Mouse (Mus musculus): Measurements from ENCODE around the gene Astn2.

Astn2 gene

DNA sequence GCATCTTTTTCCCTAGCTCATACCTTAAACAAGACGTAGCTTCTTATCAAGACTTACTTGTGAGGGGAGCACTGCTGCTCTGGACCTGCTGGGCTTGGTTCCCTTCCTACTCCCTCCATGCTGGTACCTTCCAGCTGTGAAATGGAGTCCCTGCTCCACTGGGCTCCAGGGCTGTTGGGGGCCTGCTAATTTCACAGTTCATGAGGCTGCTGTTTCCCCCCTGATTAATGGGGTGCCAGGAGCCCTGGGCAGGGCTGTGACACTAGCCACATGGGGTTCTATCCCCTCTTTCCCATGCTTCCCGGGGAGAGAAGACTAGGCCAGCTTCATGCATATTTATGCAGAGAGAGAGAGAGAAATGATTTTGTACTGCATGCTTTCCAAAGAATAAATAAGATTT is 234.9 kb downstream of the Astn2 start:
- DNase-seq (ENCODE audit: low spot score) = no peak

DNA sequence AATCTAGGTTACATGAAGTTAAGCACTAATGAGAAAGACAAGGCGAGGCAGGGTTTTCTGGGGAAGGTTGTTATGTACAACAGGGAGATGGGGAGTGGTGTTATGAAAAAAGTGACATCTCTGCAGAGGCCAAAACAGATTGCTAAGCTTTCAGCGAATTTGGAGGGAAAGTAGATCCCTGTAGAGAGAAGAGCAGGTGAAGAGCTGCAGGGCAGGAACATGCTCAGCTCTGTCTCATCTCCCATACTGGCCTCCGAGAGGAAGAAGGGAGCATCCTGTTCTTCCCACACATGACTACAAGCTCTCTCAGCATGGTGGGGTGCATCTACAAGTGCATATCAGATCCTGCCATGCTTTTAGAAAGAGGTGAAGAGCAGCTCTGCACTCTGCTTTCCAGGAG is 245.7 kb downstream of the Astn2 start:
- no peak for DNase-seq (ENCODE audit: low spot score)

DNA sequence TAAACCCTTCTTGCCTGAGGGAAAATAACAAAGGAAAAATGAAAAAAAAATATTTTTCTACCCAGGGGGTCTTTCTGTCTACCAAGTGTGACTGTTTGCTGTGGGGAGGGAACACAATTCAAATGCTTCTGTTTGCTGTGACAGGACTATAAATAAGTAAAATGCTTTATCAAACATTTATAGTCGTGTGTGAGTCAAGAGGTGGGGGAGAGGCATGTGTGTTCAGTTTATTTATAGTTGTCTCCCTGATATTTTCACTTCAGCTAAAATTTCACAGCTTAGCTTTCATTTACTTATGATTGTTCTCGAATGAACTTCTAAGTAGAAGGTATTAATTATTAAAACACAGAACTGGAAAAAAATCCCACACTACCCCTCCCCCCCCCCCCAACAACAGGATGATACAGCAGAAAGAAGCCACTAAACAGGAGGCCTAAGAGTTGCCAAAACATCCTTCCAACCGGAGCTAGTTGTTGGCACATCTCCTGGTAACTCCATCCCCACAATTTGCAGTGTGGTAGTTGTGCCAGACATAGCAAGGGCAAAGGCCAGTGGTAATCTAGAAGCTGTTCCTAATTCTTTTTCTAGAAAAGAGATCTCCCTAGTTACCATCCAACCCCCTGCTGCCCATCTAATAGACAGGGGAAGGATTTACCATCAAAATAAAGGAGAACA is 246.8 kb downstream of the Astn2 start:
- no peak for DNase-seq (ENCODE audit: low spot score)

DNA sequence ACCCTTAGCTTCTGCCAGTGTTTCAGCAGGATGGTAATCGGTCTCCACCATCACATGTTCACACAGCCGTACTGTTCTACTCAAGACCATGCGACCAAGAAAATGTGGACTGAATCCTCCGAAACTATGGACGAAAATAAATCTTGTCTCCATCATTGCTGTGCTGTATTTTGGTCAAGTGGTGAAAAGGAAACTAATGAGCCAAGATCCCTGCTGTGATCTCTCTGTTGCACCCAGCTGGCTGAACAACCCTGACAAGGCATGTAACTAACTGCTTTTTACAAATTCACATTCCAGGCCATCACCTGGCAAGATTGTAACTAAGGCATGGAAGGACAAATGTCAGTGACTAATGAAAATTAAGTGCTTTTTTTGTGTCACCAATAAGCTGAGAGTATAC is 257.9 kb downstream of the Astn2 start:
- no peak for DNase-seq (ENCODE audit: low spot score)

DNA sequence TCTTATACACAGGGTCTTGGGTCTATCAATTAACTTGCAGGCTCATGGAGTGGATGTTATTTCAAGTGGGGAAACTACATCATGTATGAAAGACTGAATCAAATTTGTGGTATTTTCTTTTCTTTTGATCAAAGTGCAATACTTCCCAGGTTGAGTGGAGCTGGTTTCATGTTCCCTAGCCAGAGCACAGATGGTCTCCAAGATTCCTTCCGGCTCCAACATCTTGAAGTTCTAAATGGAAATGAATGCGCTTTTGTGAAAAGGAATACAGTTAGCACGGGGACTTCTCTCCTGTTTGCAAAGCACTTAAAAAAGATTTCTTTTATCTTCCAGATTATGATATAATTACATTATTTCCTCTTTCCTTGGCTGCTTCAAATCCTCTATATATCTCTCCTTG is 278.2 kb downstream of the Astn2 start:
- no peak for DNase-seq (ENCODE audit: low spot score)

DNA sequence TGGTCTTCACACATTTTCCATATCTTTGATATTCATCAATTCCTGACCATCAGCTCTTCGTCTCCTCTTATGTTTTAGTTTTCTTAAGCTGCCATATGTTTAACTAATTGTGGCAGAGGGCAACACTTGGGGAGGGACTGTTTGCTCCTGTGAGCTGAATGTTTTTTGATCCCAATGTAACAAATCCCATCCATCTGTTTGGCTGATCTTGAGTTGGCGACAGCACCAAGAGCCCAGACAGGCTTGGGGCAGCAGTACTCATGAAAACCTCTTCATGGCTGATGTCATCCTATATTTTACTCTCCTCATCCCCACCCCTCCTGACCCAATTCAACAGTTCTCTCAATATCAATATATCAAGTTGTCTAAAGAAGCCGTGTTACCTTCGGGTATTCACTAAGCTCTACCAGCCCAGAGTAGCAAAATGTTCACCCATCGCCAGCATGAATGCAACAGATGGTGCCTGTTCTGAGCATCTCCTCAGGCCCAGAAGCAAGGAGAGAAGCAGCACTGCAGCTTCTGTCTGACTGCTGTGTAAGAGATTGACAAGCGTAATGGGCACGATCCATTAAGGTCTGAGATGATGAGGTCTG is 281.5 kb downstream of the Astn2 start:
- DNase-seq (ENCODE audit: low spot score) = no peak

DNA sequence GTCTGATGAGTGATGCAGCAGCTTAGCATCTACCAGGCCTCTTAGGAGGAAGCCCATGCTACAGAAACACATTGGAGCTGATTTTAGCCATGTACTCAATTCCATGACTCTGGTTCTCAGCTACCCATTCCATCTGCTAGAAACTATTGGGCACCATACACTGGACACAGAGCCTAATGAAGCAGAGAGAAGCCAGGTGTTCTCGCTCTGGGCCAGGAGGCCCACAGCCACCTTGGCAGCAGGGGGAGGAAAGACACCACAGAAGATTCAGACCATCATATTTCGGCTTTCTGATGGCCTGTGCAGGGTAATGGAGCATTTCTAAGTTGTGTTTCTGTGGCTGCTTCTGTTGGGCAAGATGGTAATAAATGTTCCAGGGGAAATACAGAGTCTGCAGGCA is 290.2 kb downstream of the Astn2 start:
- no peak for DNase-seq (ENCODE audit: low spot score)

DNA sequence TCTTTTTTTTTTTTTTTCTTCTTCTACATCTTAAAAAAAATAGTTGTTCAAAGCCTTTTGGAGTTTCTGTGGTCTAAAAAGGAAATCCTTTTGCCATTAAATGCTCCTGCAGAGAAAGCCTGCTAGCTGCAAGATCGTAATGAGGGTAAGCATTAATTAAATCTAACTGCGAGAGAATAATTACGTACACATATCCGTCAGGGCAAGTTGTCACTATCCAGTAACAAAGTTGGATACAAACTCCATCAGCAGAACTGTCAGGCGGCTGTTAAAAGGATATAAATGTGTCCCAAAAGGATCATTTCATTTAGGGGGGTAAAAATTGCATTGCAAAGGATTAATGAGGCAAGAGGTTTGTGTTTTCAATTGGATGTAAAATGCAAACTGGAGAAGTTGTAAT is 302.4 kb downstream of the Astn2 start:
- DNase-seq (ENCODE audit: low spot score) = no peak

DNA sequence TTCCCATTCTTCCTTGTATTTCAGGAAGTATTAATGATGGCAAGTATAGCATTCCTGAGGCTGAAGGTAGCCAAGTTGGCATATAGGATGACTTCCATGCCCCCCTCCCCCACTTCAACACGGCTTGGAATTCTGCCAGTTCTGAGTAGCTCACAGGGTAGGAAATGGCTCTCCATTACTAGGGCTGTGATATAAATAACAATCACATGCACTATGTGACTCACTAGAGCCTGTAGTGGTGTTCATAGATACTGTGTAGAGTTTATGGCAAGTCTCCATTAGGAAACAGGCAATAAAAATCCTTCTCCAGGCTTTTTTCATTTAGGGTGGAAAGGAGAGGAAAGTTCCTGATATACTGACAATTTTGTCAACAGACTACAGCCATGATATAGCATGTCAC is 306.8 kb downstream of the Astn2 start:
- no peak for DNase-seq (ENCODE audit: low spot score)

DNA sequence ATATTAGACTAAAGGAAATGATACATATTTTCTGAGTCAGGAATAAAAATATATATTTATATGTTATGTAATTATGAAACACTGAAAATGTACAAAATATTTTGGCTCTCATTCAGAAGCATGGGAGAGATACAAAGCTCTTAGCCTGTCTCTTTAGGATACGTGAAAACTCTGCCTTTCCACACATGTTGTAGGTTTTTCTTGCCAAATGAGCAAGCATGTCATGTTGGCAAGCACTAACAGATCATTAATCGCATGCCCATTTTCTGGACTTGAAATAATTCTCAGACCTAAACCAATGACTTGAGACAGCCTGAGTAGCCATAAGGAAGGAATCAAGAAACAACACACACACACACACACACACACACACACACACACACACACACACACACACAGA is 308.3 kb downstream of the Astn2 start:
- no peak for DNase-seq (ENCODE audit: low spot score)

DNA sequence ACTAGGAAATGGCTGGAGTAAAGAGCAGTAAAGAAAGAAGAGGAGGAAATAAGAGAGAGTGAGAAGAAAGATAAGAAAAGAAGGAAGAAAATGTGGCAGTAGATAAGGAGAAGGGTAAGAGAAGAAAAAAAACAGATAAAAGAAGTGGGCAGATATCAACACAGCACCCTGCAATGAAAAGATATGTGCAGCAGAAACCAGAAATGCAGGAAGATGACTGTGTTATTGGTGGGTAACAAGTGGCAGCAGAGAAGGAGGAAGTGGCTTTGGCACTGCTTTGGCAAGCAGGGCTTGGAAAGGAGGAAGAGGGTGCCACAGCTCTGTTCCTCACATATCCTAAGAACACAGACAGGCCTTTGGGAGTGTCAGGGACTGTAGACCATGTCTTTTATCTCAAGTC is 347.2 kb downstream of the Astn2 start:
- no peak for DNase-seq (ENCODE audit: low spot score)

DNA sequence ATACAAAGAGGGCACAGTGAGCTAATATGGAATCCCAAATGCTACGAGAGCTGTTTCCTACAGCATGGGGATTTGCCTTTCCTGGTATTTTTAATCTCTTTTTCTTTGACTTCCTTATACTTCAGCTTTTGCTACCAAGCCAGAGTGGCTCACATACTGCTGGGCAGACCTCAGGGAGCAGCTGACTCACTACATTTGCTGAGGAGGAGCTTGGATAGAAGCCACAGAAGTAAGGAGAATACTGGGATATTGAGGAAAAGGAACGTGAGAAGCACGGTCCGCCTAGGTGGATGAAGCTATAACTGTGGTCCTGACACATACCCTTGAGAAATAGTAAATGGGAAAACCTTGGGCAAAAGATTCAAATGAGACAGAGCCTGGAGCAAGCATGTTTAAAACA is 348.7 kb downstream of the Astn2 start:
- DNase-seq (ENCODE audit: low spot score) = no peak

DNA sequence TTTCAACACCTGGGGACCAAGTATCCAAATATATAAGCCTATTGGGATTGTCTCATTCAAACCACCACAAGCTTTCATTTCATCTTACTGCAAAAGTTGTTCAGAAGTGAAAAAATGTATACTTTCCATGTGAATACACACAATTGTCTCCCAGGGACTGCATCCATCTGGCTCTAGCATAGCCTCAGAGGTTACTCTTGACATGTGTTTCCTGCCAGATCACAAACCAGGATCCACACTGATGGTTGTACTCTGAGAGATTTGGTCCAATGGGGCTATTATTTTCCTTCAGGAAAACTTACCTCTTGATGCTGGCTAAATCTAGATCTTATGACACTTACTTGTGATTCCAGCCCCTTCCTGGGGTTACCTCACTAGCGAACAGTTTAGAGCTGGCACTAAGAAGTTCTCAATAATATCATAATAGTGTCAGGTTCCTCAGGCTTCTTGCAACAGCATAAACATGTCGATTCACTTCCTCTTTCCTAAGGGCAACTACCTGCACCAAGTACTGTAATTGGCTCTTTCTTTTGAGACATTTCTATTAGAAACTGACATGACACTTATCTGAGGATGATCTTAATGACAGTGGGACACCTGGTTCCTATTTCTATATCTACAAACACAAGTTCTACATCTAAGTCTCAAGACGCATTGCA is 361.3 kb downstream of the Astn2 start:
- no peak for DNase-seq (ENCODE audit: low spot score)

DNA sequence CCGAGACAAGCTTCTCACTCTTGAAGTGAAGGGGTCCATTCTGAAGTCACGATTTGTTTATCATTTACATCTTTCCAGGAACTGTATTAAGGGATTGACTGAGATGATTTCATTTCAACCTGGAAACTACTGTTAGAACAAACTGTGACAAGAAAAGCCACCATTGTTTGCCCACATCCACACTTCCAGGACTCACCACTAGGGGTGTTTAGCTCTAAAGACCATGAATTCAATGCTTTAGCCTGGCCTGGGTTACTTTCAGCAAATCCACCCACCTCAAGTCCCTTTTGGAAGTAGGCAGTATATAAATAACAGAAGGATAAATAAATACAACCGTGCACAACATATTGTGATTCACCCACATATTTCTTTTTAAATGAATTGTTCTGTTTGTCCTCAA is 370.6 kb downstream of the Astn2 start:
- no peak for DNase-seq (ENCODE audit: low spot score)

DNA sequence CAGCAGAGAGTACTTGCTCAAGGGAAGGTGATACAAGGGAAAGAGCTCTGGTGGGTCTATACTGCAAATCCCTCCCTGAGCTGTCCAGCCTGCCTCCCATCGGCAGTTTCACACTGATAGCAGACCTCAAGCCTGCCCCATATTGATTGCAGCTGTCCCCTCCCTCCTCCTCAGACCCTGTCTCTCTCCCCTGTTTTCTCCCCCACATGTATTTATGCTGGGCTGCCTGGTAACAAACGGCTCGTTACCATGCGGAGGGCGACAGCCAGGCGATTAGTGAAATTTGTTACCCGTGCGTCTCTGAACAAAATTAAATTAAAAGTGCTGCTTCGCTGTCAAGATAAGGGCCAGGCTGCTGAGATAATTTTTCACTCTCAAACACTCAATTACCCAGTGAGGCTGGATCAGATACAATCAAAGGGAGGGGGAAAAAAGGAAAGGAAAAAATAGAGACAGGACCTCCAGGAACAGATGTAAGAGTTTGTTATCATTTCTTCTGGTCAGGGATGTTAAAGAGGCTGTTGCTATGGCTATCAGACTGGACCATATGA is 373.0 kb downstream of the Astn2 start:
- DNase-seq (ENCODE audit: low spot score) = no peak

DNA sequence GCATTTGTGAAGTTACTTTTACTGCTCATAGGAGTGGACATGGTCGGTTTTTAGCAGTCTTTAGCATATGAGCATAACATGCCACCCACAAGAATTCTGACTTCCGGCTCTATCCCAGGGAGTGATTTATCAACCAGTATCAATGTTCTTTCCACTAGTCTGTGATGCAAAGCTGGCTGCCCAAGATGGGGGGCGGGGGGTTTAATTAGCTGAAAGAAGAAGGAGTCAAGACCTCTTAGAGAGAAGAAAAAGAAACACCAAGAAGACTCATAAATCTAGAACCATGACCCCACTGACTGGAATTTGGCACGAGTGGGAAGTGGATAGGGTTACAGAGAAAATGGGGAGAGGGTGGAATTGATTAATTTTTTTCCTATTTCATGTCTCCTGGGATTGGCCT is 374.5 kb downstream of the Astn2 start:
- DNase-seq (ENCODE audit: low spot score) = no peak

DNA sequence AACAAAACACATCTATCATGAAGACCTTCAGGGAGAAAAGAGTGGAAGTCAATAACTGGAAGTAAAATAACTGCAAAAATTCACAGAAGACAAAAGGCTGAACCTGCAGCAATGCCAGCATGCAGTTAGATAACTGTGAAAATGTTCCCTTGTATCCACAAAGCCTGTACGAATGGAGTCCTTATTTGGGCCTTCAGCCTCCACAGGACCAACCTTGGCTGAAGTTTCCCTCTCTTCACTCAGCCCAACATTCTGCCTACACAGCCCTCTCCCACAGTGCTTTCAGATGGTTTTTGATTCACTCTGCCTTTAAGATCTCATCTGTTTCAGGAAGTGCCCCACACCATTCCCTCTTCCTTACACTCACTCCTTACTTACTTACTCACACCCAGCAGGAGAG is 376.5 kb downstream of the Astn2 start:
- no peak for DNase-seq (ENCODE audit: low spot score)

DNA sequence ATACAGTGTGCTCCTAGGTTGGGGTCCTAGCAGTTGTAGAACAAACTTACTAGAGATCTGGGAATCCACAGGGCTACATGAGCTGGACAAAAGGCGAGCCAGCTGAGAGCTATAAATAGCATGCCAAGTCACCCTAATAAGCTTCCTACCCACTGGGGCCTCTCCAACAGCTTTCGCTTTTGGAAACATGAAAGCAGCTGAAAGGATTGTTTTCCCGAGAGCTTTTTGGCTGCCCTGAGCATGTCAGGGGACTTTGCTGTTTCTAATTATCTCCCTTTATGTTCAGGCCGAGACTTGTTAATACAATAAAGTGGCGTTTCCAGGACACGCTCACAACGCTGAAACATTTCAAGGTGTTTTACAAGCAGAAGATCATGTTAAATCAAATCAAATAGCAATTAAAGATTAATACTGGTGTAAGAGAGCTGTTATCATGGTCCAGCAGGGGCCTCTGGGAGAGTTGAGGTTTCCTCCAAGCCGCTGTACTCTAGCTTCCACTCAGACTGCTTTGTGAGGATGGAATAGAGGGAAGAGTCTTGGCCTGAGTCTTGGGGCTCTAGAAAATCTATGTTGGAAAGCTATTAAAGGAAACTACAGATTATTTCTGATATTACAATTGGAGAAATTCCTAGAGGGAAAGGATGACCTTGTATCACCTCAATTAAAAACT is 378.9 kb downstream of the Astn2 start:
- DNase-seq (ENCODE audit: low spot score) = no peak

DNA sequence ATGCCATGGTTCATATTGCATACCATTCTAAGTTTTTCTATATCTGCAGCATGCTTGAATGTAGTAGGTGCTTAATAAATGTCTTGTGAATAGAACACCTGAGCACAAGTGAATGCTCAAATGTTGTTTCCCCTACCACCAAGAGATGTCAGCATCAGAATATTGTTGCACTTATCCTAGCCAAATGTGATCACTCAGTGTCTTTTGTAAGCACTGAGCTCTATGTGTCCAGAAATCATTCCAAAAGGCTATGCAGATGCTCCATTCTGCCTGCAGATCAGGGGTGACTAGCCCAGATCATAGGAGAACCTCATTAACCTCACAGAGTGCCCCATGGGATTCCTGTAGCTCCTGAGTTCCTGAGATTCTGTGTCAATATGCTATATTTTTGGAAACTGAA is 401.5 kb downstream of the Astn2 start:
- DNase-seq (ENCODE audit: low spot score) = no peak

DNA sequence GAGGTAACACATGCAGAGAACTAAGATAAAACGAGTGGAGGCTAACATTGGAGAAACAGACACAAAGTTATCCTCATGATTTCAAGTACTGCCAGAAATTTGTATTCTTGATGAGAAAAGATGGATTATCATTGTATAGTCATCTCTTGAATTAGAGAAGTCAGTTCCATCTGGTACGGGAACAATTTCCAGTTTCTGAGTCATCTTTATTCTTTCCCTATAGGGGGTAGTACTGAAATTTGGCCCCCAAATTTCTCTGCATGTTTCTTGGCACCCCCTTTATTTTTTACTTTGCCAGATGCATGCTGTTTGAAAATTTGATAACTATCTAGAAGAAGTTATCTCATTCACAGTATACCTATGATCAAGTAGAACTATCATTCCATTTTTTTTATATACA is 420.8 kb downstream of the Astn2 start:
- no peak for DNase-seq (ENCODE audit: low spot score)

DNA sequence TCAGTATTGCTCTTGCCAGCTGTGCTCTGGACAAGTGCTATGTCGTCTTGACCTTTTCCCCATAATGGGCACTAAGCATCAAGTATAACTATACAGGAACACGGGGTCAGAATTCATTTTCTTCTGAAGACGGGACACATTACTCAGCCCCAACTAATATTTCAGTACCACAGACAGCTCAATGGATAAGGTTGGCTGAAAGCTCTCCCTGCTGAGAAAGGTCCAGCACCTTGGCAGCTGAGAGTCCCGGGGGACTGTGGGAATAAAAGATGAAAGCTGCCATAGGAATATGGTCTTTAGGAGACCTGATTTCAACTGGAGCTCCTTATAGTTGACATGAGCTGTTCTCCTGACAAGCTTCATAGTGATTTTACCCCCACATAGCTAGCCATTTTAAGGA is 421.5 kb downstream of the Astn2 start:
- no peak for DNase-seq (ENCODE audit: low spot score)

DNA sequence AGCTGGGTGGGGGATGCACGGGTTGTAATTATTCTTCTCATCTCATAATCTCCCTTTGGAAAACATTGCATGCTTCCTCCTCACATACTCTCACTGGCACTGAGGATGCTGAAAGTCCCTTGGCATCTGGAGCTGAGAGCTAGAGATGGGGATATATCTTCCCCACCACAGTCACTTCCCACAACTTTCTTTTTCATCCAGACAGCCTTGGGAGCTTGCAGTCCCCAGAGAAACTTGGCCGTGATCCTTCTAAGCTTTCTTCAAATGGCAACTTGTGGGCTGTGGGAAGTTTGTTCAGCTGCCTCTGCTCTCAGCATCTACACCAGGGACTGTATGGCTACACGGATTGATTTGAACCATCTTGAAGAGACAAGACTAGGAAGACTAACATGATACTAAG is 428.2 kb downstream of the Astn2 start:
- DNase-seq (ENCODE audit: low spot score) = no peak

DNA sequence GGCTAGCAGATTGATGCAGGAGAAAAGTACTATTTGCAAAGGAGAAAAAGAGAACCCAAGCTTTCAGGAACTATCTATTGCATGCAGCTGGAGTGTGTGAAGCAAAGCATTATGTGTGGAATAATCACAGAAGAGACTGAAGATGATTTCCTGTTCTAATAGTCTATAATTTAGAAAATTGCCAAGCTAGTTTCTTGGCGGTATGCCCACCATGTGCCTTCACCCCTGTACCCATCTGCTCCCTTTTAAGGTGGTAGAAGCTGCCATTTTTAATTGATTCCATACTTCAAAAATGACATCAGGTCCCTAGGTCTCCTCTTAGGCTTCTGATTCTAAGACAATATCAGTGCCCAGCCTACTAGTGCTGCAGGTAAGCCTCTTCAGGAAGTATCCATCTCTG is 432.0 kb downstream of the Astn2 start:
- DNase-seq (ENCODE audit: low spot score) = no peak

Data from T-cell, adult 2 months (primary cell).